Mouse (Mus musculus): ENCODE results near the gene Eif4a3.

DNA sequence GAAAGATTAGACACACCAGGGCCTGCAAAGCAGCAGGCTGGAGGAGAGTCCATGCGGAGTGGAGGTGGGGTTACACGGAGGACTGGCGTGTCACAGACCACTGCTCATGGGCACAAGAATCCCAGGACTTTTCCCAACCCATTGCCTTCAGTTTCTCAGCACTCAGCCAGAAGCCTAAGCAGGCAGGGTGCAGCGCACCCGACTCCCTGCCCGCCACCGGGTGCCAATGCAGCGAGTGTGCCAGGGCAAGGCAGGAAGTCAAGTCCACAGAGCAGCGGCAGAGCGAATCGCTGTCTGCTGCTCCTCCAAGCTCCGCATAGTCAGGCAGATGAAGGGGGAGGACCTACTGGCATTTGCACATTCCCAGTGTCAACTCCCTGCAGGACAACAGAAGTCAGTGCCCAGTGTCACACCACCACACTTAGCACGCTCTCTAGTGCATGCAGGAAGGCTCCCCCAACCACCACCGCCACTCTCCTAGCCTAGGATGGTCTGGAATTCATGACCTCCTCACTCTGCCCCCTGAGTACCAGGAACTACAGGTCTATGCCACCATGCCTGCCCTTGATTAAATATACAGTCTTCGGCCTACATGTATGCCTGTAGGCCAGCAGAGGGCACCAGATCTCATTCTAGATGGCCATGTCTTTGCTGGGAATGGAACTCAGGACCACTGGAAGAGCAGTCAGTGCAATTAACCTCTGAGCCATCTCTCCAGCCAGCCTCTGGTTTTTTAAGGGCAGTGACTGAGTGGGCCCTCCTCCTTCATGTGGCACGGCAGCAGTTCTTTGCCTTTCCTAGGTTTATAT is 5.2 kb upstream of the Eif4a3 start:
- TF ChIP-seq CTCF (IDR thresholded peaks at IDR 0.05; ENCODE audit: control insufficient read depth, insufficient read depth, insufficient read length) (peak; percentile 58), USF1 (IDR thresholded peaks at IDR 0.05; ENCODE audit: low read depth) (no peak)
